Mouse (Mus musculus): ENCODE data around the gene Keg1. TPM values are rescaled to one million over a fixed set of nuclear protein-coding genes. Genes with fewer than 3 reads are reported as not detected.
"Not testable (repeated sequence)": the region's sequence is repeated elsewhere in the genome, so short reads cannot be mapped to it uniquely, and the experiment has no call there.

Keg1 gene
- not detected for total RNA-seq (2022)

DNA sequence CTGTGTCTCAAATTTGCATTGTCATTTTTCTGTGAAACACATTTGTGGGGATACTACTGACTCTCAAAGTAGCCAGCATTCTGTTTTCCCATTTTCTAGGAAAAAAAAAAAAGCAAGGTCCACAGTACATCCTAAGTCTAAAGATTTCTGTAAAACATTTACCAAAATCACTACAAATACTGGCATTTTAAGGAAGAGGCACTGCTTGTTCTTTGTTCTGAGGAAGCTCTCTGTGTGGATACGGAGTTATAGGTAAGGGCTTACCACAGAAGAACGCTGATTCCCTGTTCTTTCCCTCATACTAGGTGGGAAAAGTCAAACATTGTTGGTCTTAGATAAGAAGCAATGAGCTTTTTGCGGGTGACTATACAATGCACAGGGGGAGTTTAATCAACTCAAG is at the start of gene Keg1:
Keg1 (plus strand) TSS at position 197 of the 400 bp plus-strand sequence.
- no peak for DNase-seq (ENCODE audit: low spot score)

DNA sequence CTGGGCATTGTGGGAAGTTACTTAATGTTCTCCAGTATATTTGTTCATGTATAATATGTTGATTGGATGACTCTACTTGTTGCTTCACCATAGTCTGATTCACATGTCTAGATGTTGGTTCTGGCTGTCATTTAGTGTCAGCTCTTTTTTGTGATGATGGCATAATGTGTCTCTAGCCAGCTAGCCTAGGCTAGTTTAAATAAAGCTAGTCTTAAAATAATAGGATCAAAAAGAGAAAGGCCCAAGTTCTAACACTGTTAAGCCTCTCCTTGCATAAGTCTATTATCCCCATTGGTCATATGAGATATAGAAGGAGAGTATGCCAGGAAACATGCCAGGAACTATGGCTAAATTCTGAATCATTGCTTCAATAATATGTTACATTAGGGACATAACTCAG is 46.1 kb upstream of the Keg1 start:
- DNase-seq (ENCODE audit: low spot score), result no peak

DNA sequence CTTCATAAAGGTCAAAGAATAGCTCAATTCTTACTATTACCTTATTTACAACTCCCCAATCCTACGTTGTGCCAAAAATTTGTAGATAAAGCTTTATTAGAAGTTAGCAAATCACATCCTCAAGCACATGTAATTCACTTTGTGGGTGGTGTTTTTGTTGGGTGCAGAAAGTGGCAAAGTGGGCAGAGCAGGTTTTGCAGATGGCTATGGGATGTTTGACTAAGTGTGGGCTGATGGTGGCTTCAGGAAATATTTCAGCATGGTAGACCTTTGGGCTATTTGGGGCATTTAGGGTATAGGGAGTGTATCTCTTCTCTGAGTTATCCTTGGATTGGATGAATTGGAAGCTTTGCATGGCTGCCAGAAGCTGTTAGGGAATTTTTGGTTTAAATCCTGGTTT is 29.4 kb upstream of the Keg1 start:
- DNase-seq (ENCODE audit: low spot score), result no peak

DNA sequence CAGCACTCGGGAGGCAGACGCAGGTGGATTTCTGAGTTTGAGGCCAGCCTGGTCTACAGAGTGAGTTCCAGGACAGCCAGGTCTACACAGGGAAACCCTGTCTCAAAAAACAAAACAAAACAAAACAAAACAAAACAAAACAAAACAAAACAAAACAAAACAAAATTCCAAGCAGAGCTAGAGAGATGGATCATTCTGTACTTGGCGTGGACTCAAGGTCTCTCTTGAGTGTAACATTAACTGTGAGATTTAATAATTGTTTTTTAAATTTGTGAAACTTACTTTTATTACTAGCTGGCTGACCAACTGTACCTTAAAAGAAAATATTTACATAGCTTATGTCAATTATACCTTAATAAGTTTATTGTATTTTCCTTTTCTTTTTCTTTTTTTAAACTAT is 27.0 kb upstream of the Keg1 start:
- DNase-seq (ENCODE audit: low spot score), result not testable (repeated sequence)

DNA sequence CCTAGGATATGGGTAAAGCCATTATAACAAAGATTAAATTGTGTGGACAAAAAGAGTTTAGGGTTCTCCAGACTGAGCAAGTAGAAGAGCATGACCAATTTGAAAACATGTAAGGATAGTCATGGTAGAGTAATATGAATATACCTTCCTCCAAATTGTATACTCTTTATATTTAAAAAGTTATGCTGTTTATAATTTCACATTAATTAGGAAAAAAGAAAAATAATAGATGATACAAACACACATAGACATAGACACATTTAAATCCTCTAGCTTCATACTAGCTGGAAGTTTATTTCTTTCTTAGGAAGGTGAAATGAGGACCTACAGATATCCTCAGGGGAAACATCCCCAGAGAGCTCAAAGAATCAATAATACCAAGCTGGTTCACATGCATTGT is 25.4 kb upstream of the Keg1 start, which contains the start of gene Olfr1442:
Olfr1442 (plus strand) TSS at position 301 of the 400 bp plus-strand sequence.
- DNase-seq (ENCODE audit: low spot score), result no peak

DNA sequence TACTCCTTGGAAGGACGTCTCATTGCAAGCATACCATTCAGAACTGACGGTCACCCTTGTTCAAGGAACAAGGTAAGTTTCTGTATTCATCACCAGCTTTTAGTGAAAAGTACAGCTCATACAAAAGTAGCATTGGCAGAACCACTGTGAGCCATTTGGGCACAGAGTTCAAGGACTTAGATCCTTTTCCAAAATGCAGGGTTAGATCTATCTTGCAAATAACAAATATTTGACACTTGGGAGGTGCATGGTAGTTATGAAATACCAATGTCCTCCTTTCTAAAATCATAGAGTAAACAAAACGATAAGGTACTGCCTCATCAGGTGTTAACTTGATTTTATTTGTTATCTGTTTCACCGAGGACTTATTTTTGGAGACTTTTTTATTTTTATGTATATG is 24.5 kb upstream of the Keg1 start:
- DNase-seq (ENCODE audit: low spot score), result no peak

DNA sequence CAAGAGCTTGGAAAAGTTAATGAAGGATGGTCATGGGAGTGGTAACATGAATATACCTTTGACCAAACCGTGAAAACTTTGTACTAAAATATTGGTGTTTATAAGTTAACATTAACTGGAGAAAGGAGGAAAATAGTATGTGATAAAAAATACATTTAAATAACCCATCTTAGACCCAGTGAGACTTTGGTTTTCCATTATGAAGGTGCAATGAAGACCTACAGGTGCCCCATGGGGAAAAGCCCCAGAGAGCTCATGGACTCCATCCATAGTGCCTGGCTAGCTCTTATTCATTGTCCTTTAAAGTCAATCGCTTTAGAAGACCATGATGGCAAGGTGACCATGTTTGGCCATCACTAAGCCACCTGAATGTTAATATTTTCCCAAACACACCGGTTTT is 17.8 kb upstream of the Keg1 start, which contains the start of gene Olfr1443:
Olfr1443 (plus strand) TSS at position 301 of the 400 bp plus-strand sequence.
- DNase-seq (ENCODE audit: low spot score), result no peak

DNA sequence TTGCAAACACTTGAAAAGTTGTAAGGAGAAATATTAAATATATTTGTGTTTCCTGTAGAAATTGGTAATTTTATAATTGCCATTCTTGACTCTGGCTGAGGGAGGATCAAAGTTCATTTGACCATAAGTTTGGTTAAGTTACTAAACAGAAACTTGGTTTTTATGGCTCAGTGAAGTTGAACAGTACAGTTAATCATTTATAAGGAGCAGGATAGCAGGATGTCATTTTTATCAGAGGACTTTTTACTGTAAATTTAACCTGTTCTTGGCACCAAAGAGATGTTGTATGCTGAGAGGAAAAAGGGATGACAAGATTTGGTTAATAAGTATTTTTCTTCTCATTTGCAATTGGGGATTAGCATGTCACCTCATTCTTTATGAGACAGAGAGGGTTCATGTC is 10.9 kb upstream of the Keg1 start:
- DNase-seq (ENCODE audit: low spot score), result no peak

DNA sequence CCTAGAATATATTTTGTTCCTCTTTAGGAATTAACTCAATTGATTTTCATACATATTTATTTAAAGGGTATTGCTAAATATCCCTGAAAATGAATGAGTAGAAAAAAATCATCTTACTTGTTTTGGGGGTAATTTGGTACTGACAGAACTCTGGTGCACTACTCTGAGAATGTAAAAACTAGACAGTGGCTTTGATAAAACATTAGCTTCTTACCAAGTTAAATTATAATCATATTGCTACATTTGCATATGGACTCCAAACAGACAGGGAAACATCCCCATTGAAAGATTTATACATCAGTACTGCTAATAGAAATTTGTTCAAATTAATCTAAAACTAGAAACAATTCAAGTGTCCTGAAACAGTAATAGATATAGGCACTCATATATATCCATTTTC is 10.4 kb upstream of the Keg1 start:
- DNase-seq (ENCODE audit: low spot score), result no peak

DNA sequence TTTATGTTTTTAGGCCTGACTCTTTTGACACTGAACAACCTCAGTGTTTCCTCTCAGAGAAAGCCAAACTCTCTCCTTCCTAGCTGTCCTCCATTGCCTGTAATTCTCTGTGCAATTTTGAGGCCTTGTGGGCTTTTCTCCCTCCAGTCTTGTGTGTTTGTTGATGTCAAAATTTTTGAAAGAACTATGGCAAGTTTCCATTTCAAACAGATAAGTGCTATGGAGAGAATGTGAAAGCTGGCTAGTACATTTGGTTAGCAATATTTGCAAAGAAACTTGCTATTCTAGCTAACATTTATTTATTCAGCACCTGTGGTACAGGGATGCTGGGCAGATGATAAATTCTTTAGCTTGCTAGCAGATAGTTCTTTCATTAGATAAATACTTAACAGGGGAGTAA is 635 bp downstream of the Keg1 start:
- no peak for DNase-seq (ENCODE audit: low spot score)

DNA sequence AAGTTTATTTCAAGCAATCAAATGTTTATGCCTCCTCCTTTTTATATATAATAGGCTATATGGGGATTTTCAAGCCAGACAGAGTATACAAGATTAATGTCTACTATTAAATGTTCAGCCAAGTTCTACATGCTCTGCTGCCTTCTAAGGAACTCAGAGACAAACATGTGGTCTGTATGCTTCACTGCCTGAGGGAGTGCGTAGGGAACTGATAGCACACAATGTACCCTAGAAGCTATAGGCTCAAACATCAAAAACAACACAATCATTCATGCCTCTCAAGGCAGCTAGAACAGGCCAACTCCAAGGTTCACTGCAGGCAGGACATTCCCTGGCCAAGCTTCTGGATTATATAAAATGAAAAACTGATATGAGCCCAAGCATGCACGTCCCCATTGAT is 12.9 kb downstream of the Keg1 start:
- DNase-seq (ENCODE audit: low spot score), result no peak

DNA sequence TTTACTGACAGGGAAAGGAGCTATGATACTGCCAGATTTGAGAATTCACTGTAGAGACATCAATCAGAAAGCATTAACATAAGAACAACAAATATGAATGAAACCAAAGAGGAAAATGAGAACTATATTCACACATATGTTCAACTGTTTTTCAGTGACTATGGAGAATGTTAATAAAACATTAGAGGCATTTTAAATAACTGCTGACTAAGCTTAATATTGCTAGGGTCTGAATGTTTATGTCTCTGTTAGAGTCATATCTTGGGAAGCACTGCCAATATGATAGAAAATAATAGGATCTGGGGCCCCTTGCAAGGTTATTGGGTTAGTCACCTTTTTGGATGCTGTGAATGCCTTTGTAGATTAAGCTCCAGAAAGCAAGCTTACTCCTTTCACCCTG is 13.4 kb downstream of the Keg1 start:
- DNase-seq (ENCODE audit: low spot score), result no peak

DNA sequence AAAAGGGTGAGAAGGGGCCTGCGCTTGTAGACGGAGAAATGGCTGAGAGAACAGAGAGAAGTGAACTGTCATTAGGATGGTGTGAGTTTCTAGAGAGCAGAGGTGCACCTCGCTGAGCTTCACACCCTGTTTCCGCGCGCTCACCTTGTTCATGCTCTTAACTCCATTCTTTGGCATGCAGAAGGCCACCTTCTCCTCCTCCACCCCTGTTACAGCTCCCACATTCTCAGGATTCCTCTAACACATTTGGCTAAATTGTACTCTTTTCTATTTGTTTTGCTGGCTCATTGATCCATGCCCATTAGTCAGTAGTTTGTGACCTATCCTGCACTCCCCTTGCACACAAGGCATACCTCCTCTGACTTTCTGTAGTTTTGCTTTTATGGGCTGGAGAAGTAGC is 23.6 kb downstream of the Keg1 start:
- no peak for DNase-seq (ENCODE audit: low spot score)

DNA sequence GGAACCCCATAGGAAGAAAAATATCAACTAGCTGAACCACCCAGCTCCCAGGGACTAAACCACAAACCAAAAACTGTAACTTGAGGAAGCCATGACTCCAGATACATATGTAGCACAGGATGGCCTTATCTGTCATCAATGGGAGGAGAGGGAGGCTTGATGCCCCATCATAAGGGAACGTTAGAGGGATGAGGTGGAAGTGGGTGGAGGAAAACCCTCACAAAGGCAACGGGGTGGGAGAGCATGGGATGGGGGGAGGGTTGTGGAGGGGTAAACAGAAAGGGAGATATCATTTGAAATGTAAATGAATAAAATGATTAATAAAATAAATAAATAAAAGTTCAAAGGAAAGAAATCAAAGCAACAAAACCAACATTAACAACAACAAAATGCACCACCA is 24.9 kb downstream of the Keg1 start:
- no peak for DNase-seq (ENCODE audit: low spot score)

DNA sequence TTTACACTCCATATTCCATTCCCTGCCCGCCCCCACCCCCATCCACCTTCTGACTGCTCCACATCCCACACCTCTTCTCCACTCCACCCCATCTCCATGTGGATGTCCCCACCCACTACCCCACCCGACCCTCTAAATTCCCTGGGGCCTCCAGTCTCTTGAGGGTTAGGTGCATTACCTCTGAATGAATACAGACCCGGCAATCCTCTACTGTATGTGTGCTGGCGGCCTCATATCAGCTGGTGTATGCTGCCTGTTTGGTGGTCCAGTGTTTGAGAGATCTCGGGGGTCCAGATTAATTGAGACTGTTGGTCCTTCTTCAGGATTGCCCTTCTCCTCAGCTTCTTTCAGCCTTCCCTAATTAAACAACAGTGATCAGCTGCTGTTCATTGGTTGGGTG is 25.3 kb downstream of the Keg1 start:
- DNase-seq (ENCODE audit: low spot score), result not testable (repeated sequence)

DNA sequence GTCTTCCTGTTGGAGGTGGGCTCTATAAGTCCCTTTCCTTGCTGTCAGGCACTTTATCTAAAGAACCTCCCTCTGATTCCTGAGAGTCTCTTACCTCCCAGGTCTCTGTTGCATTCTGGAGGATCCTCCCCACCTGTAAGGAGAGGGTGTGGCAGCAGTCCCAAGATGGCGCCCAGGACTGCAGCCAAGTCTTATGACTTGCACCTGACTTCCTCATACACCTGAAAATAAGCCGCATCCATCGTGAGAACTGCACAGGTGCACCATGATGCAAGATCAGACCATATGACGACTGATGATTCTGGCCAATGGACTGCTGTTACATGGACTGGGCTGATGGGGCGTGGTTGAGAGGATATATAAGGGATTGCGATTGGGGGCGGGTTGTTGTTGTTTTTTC is 26.0 kb downstream of the Keg1 start:
- DNase-seq (ENCODE audit: low spot score), result not testable (repeated sequence)

DNA sequence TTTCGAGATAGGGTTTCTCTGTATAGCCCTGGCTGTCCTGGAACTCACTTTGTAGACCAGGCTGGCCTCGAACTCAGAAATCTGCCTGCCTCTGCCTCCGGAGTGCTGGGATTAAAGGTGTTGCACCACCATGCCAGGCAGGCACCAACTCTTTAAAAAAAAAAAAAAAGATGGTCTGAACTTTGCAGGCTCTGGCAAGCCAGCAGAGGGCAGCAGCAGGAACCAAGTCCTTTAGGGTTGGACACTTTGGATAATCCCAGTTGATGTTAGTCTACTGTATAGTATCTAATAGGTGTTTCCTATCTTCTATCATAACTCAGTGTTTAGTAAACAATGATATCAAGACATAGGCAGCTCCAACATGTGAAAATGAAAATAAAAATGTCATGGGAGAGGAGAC is 26.7 kb downstream of the Keg1 start:
- DNase-seq (ENCODE audit: low spot score), result peak; percentile 26

DNA sequence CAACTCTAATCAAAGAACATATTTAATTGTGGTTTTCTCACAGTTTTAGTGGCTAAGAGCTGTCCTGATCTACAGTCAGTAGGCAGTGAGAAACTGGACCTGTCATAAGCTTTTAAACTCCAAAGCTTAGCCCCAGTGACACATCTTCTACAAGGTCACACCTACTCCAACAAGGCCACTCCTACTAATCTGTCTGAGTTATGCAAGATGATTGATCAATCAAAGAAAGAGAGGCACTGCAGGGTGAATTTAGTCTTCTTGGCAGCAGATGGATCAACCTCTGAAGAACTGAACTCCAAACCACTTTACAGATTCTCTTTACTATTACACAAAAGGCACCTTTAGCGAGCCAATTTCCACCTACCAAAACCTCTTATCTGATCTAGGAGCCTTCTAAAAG is 30.3 kb downstream of the Keg1 start:
- DNase-seq (ENCODE audit: low spot score), result no peak

DNA sequence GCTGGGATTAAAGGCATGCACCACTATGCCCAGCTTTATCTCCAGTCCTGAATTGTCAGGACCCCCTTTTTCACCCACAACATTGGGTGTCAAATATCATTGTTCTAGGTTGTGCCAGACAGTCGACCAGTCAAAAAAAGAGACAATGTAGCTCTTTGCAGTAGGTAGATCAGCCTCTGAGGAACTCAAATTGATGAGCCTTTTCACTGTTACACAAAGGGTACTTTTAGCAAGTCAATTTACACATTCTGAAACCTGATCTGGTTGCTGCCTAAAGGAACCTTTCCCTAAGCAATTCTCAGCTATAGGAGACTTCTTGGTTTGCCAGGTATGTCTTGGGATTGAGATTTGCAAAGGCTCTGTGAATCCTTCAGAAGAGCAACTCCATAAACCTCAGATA is 35.5 kb downstream of the Keg1 start:
- no peak for DNase-seq (ENCODE audit: low spot score)

DNA sequence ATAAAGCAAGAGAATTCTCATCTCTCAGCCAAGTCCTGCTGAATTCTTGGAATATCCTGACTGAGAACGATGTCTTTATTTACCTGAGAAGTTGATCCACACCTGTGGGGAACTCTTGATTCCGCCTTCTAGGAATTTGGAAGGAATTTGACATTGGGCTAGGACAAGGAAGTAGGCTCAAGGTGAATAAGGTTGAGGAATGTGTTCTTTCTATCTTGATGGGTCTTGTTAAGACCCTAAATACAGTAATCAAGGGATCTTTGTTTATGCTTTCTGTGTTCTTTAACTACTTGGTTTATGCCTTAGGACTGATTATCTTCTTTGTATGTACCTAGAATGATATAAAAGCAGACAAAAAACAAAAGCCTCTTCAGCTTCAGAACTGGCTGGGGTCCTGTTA is 36.4 kb downstream of the Keg1 start:
- no peak for DNase-seq (ENCODE audit: low spot score)

DNA sequence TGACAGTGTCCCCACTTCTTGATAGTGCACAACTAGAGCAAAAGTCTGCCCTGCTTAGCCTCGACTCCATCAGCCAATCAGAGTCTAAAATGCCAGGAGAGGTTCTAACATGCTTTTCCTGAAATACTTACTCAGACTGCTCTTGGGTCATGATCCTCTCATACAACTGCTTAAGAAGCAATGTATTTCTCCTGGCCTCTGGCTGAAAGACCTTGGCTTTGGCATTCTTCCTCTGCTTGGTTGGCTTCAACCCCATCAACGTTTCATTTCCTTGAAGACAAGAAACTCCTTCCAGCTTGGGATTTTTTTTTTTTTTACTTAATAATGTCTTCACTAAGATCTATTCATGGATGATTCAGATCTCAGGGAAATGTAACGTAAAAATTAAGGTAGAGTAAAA is 60.7 kb downstream of the Keg1 start:
- no peak for DNase-seq (ENCODE audit: low spot score)

DNA sequence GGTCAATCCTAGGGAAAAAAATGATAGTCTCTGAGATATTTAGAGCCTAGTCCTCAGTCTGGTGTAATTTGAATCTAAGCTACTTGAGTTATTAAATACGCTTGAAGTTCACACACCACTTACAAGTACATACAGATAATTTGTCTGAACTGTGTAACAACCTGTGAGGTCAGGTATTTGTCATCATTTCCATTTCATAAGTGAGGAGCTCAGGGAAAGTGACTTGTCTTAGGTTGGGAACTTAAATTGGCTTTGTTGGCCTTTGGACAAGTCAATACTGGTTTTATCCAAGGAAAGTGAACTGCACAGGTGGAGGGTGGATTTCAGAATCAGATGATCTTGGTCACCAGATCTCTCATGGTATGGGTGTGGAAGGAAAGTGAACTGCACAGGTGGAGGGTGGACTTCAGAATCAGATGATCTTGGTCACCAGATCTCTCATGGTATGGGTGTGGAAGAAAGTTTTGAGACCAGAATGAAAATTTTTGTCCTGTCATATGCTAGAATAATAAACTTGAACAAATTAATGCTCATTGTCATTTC is 63.4 kb downstream of the Keg1 start:
- DNase-seq (ENCODE audit: low spot score), result no peak

DNA sequence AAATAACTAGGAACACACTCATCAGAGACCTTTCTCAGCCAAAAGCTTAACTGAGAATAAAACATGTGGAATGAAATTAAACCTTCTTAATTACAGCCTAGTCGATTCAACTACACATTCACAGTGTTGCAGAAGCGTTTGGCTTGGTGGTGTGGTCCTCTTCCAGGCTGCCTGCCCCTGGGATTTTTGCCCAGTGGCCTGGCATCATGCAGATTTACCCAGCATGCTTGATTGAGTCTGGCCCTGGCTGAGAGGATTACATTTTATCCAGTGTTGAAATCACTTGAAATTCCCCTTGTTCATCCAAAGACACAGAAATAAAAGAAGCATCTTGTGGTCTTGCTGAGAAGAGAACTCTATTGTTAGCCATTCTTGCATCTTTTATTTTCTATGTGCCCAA is 64.1 kb downstream of the Keg1 start:
- peak; percentile 22 for DNase-seq (ENCODE audit: low spot score)

Data from heart, adult 8-10 months (tissue).